Mouse (Mus musculus) urinary bladder, adult 18-20 months (tissue): ENCODE results near the gene Klkb1.

Experiments used
- DNase-seq, 2 experiments: peaks; one replicate each; pipeline ENCODE4 v3.0.0; 2022; ENCODE audit warnings: low spot score in 2 of 2, mixed read lengths in 2 of 2

Klkb1 gene

GRCm38 (mm10) chr8:45268485-45268884 is 26.2 kb downstream of the Klkb1 start:
- DNase-seq, result no peak

- no peak for DNase-seq
Observed at GRCm38 (mm10) chr8:45267611-45268391, 26.9 kb downstream of the Klkb1 start.

- DNase-seq, result no peak
Observed at GRCm38 (mm10) chr8:45266993-45267392, 27.7 kb downstream of the Klkb1 start.

- no peak for DNase-seq
Observed at GRCm38 (mm10) chr8:45264918-45265317, 29.7 kb downstream of the Klkb1 start.

GRCm38 (mm10) chr8:45262851-45263250 is 31.8 kb downstream of the Klkb1 start:
- DNase-seq, result no peak

GRCm38 (mm10) chr8:45261920-45262319 is 32.7 kb downstream of the Klkb1 start, which contains the start of gene F11:
TSS of gene F11 (minus strand) at chr8:45262031.
- DNase-seq, result no peak

- no peak for DNase-seq
Observed at GRCm38 (mm10) chr8:45258421-45258820, 36.2 kb downstream of the Klkb1 start.

- no peak for DNase-seq
Observed at GRCm38 (mm10) chr8:45255040-45255439, 39.6 kb downstream of the Klkb1 start.

- DNase-seq, result no peak
Observed at GRCm38 (mm10) chr8:45254194-45254842, 40.3 kb downstream of the Klkb1 start.

- DNase-seq, result no peak
Observed at GRCm38 (mm10) chr8:45253586-45253985, 41.1 kb downstream of the Klkb1 start.

- no peak for DNase-seq
Observed at GRCm38 (mm10) chr8:45253111-45253510, 41.5 kb downstream of the Klkb1 start.

- no peak for DNase-seq
Observed at GRCm38 (mm10) chr8:45246307-45246706, 48.4 kb downstream of the Klkb1 start.

GRCm38 (mm10) chr8:45239363-45239762 is 55.3 kb downstream of the Klkb1 start:
- no peak for DNase-seq

GRCm38 (mm10) chr8:45238282-45238681 is 56.4 kb downstream of the Klkb1 start:
- peak in 1 of 2 experiments; percentile 8 for DNase-seq

GRCm38 (mm10) chr8:45236164-45236912 is 58.3 kb downstream of the Klkb1 start:
- DNase-seq, result peak in 1 of 2 experiments; percentile 36

GRCm38 (mm10) chr8:45235228-45235627 is 59.4 kb downstream of the Klkb1 start:
- DNase-seq, result no peak

GRCm38 (mm10) chr8:45233256-45233655 is 61.4 kb downstream of the Klkb1 start:
- DNase-seq, result no peak
